Mouse (Mus musculus) heart, postnatal 10 days (tissue): ENCODE measurements at regions not wholly inside any gene's neighbourhood (a gene's known extent, or its start where the extent isn't known, plus 50 kb on each side); places are given as distances from the start of the nearest gene placed in this dataset.

ENCODE experiments used
- DNase-seq, 2 experiments: peaks; one replicate each; pipeline ENCODE4 v3.0.0; 2021
- intact Hi-C: fragments of 180-260 bp; cut with DNase I; formaldehyde crosslinking; loops from one replicate; pipeline ENCODE4 v1.15.1; 2025

- intact Hi-C loops, result no loop called here
- no peak for DNase-seq
Observed at GRCm38 (mm10) chr12:27648602-27649001, 306.2 kb upstream of the Sox11 start.

GRCm38 (mm10) chr12:27646497-27647307 is 304.3 kb upstream of the Sox11 start:
- DNase-seq, result peak in 1 of 2 experiments; percentile 3
- intact Hi-C loops, result no loop called here

GRCm38 (mm10) chr12:27619616-27620015 is 277.2 kb upstream of the Sox11 start:
- DNase-seq, result no peak
- intact Hi-C loops, result no loop called here

- intact Hi-C loops, result loop anchor here (10.0 kb wide), 1 partner anchor 341 kb away; no protein-coding TSS in a partner anchor
- DNase-seq, result peak; percentile 8 to 15
Observed at GRCm38 (mm10) chr12:27604061-27604679, 261.8 kb upstream of the Sox11 start.

GRCm38 (mm10) chr12:27599149-27599548 is 256.8 kb upstream of the Sox11 start:
- intact Hi-C loops, result loop anchor here (1.0 to 5.0 kb wide), 4 partner anchors 256 to 1067 kb away; partner anchors contain the start of gene Sox11
- peak; percentile 69 to 82 for DNase-seq

- intact Hi-C loops, result loop anchor here (2.0 to 5.0 kb wide), 3 partner anchors 255 to 1066 kb away; partner anchors contain the start of gene Sox11
- DNase-seq, result no peak
Observed at GRCm38 (mm10) chr12:27597878-27598277, 255.5 kb upstream of the Sox11 start.

GRCm38 (mm10) chr12:27597322-27597721 is 254.9 kb upstream of the Sox11 start:
- intact Hi-C loops, result loop anchor here (5.0 kb wide), 2 partner anchors 650 to 1065 kb away; no protein-coding TSS in a partner anchor
- no peak for DNase-seq

- intact Hi-C loops, result loop anchor here (5.0 kb wide), 2 partner anchors 652 to 1063 kb away; no protein-coding TSS in a partner anchor
- no peak for DNase-seq
Observed at GRCm38 (mm10) chr12:27595576-27595975, 253.2 kb upstream of the Sox11 start.

GRCm38 (mm10) chr12:27593436-27593835 is 251.1 kb upstream of the Sox11 start:
- intact Hi-C loops, result no loop called here
- no peak for DNase-seq

GRCm38 (mm10) chr12:27576109-27576700 is 233.8 kb upstream of the Sox11 start:
- no peak for DNase-seq
- intact Hi-C loops, result no loop called here

GRCm38 (mm10) chr12:27575629-27576028 is 233.3 kb upstream of the Sox11 start:
- DNase-seq, result no peak
- intact Hi-C loops, result no loop called here

- intact Hi-C loops, result no loop called here
- no peak for DNase-seq
Observed at GRCm38 (mm10) chr12:27567250-27567649, 224.9 kb upstream of the Sox11 start.

GRCm38 (mm10) chr12:27565965-27566507 is 223.7 kb upstream of the Sox11 start:
- intact Hi-C loops, result no loop called here
- no peak for DNase-seq

- no peak for DNase-seq
- intact Hi-C loops, result no loop called here
Observed at GRCm38 (mm10) chr12:27564641-27565306, 222.4 kb upstream of the Sox11 start.

GRCm38 (mm10) chr12:27563900-27564299 is 221.5 kb upstream of the Sox11 start:
- no peak for DNase-seq
- intact Hi-C loops, result no loop called here

GRCm38 (mm10) chr12:27552809-27553208 is 210.4 kb upstream of the Sox11 start:
- DNase-seq, result no peak
- intact Hi-C loops, result no loop called here

- intact Hi-C loops, result no loop called here
- no peak for DNase-seq
Observed at GRCm38 (mm10) chr12:27538210-27538609, 195.8 kb upstream of the Sox11 start.

- no peak for DNase-seq
- intact Hi-C loops, result no loop called here
Observed at GRCm38 (mm10) chr12:27537507-27537906, 195.1 kb upstream of the Sox11 start.

- DNase-seq, result no peak
- intact Hi-C loops, result no loop called here
Observed at GRCm38 (mm10) chr12:27537017-27537416, 194.6 kb upstream of the Sox11 start.

GRCm38 (mm10) chr12:27525604-27526003 is 183.2 kb upstream of the Sox11 start:
- no peak for DNase-seq
- intact Hi-C loops, result no loop called here

GRCm38 (mm10) chr12:27513253-27513652 is 170.9 kb upstream of the Sox11 start:
- intact Hi-C loops, result no loop called here
- DNase-seq, result no peak
